Mouse (Mus musculus) frontal cortex, postnatal 25 days (tissue): Measurements from ENCODE around the gene Srarp.

ENCODE experiments used
- DNase-seq, 2 experiments: peaks; one replicate each; pipeline ENCODE4 v3.0.0; 2022; ENCODE audit warnings: low spot score in 2 of 2

Gene Srarp

GRCm38 (mm10) chr4:141425484-141426479, 10.1 kb downstream of the Srarp start:
- DNase-seq, result peak in 1 of 2 experiments; percentile 57

- no peak for DNase-seq
Observed at GRCm38 (mm10) chr4:141423691-141424431, 12.0 kb downstream of the Srarp start.

- no peak for DNase-seq
Observed at GRCm38 (mm10) chr4:141423288-141423687, 12.6 kb downstream of the Srarp start.

- DNase-seq, result no peak
Observed at GRCm38 (mm10) chr4:141422841-141423240, 13.1 kb downstream of the Srarp start.

- no peak for DNase-seq
Observed at GRCm38 (mm10) chr4:141421423-141421822, 14.5 kb downstream of the Srarp start.

GRCm38 (mm10) chr4:141420886-141421285, 15.0 kb downstream of the Srarp start:
- DNase-seq, result no peak

- DNase-seq, result no peak
Observed at GRCm38 (mm10) chr4:141420192-141420829, 15.6 kb downstream of the Srarp start, which contains the start of gene Hspb7. Gene Hspb7 (plus strand): TSS chr4:141420779.

GRCm38 (mm10) chr4:141419398-141420191, 16.3 kb downstream of the Srarp start:
- no peak for DNase-seq

- no peak for DNase-seq
Observed at GRCm38 (mm10) chr4:141415924-141416323, 20.0 kb downstream of the Srarp start, which contains the start of gene Clcnkb. Gene Clcnkb (minus strand): TSS chr4:141416014.

- DNase-seq, result no peak
Observed at GRCm38 (mm10) chr4:141411430-141411992, 24.4 kb downstream of the Srarp start.

- no peak for DNase-seq
Observed at GRCm38 (mm10) chr4:141408577-141408976, 27.3 kb downstream of the Srarp start.

GRCm38 (mm10) chr4:141406516-141407299, 29.2 kb downstream of the Srarp start:
- DNase-seq, result no peak

- DNase-seq, result no peak
Observed at GRCm38 (mm10) chr4:141405314-141405622, 30.6 kb downstream of the Srarp start.

- peak; percentile 94 to 95 for DNase-seq
Observed at GRCm38 (mm10) chr4:141404518-141405313, 31.2 kb downstream of the Srarp start.

- no peak for DNase-seq
Observed at GRCm38 (mm10) chr4:141400171-141400570, 35.7 kb downstream of the Srarp start.

- no peak for DNase-seq
Observed at GRCm38 (mm10) chr4:141398545-141398944, 37.4 kb downstream of the Srarp start, which contains the start of gene Clcnka. Gene Clcnka (minus strand): TSS chr4:141398724.

GRCm38 (mm10) chr4:141397861-141398260, 38.0 kb downstream of the Srarp start:
- no peak for DNase-seq

- DNase-seq, result no peak
Observed at GRCm38 (mm10) chr4:141394751-141395150, 41.2 kb downstream of the Srarp start.

GRCm38 (mm10) chr4:141391293-141391692, 44.6 kb downstream of the Srarp start:
- no peak for DNase-seq
